ENCODE assay signal across 15 mouse cellular contexts in the genomic region with DNA sequence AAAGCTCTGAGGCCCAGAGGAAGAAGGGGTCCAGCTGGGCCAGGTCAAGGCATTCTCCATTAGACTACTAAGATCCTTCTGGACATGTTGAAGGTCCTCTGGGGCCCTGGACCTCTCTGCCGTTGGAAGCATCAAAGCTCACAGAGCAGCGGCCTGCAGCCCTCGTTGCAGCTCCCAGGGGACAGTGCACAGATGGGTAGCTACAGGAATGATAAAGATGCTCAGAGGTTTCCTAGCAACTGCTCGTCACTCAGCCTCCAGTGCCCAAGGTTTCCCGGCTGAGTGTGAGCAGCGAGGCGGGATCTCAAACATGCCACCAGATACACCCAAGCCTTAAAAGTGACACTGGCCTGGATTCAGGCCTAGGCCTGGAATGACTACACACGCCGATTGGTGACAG. TPM values are rescaled to one million over a fixed set of nuclear protein-coding genes. Genes with fewer than 3 reads are reported as not detected.
DNase-seq lines count a peak whose midpoint lies in the region; ATAC-seq lines count a peak whose summit lies in the region.
"Had no signal": no experiment of that assay in that cellular context is flagged by ENCODE, and none has a peak within 500 bp of the region (broad histone marks: within the 10 kb centered on the region; RNA-seq: fewer than 3 reads in every experiment).

No protein-coding gene starts in this region.

- intact Hi-C loops in left cerebral cortex, postnatal 25 days (cut with DNase I): no loop called here

- peak; percentile 16 for DNase-seq in layer of hippocampus, adult 11-12 months (ENCODE audit: low spot score)
- no peak for DNase-seq in layer of hippocampus, postnatal 10 days (ENCODE audit: low spot score in 2 of 2)
- peak; percentile 53 for DNase-seq in hindbrain, embryonic 11.5 days (ENCODE audit: low spot score)
- peak; percentile 32 to 56 for DNase-seq in left cerebral cortex, postnatal 25 days (ENCODE audit: low spot score in 2 of 2)
- DNase-seq in retina, postnatal 1 day: peak; percentile 32
- no peak for DNase-seq in urinary bladder, postnatal 4 days (ENCODE audit: low spot score in 2 of 2)
- DNase-seq in adipocyte (ENCODE audit: low spot score): no peak
- DNase-seq: cerebellum, adult 9-11 months; gastrocnemius, adult 2 months; thymus, postnatal 4 days had no signal

- no peak overlapping the region for H3K4me2 ChIP-seq in hindbrain, embryonic 11.5 days (replicated peaks; ENCODE audit: low read depth, low read length)
- H3K4me2 ChIP-seq: liver, embryonic 12.5 days had no signal

- H3K27me3 ChIP-seq in hindbrain, embryonic 11.5 days (ENCODE audit: control insufficient read depth, insufficient read depth, low read length): no peaks in the 10 kb centered on the region
- H3K27me3 ChIP-seq: CH12.LX had no signal

- no peaks in the 10 kb centered on the region for H3K36me3 ChIP-seq in hindbrain, embryonic 11.5 days (ENCODE audit: control insufficient read depth, insufficient read depth, low read length)
- H3K36me3 ChIP-seq: liver, embryonic 12.5 days had no signal

- H3K4me1 ChIP-seq in hindbrain, embryonic 11.5 days (replicated peaks; ENCODE audit: control insufficient read depth, insufficient read depth, low read length): no peaks in the 10 kb centered on the region
- H3K4me1 ChIP-seq: liver, embryonic 12.5 days had no signal

- no peak overlapping the region for H3K9ac ChIP-seq in hindbrain, embryonic 11.5 days (ENCODE audit: low read depth, low read length)
- H3K9ac ChIP-seq: liver, embryonic 12.5 days had no signal

- H3K4me3 ChIP-seq in hindbrain, embryonic 11.5 days (ENCODE audit: low read depth, low read length): no peak overlapping the region
- H3K4me3 ChIP-seq: gastrocnemius, adult 2 months; liver, embryonic 12.5 days had no signal

- H3K27ac ChIP-seq in hindbrain, embryonic 11.5 days (ENCODE audit: low read depth, low read length): no peak overlapping the region
- H3K27ac ChIP-seq: gastrocnemius, adult 2 months; liver, embryonic 12.5 days had no signal

- ATAC-seq in hindbrain, embryonic 11.5 days (ENCODE audit: low FRiP score): peak; percentile 53; the same call in 1 of the 2 replicates
- ATAC-seq in megakaryocyte progenitor cell, adult 5-6 weeks (replicated peaks; ENCODE audit: poor library complexity): no peak
- ATAC-seq: intestine, postnatal 0 days; liver, embryonic 12.5 days had no signal

- H3K9me3 ChIP-seq in hindbrain, embryonic 11.5 days (ENCODE audit: control insufficient read depth, low read length): no peaks in the 10 kb centered on the region
- H3K9me3 ChIP-seq: liver, embryonic 12.5 days had no signal

- WGBS in hindbrain, embryonic 11.5 days: 52% methylated on average over 9 of the region's 9 CpGs

RNA-seq across cellular contexts. Expression of a gene that starts 6.7 kb away (rescaled TPM):
- not detected for total RNA-seq in layer of hippocampus, postnatal 10 days (2021)
- polyA plus RNA-seq in hindbrain, embryonic 11.5 days (2014; fragmentation: Nextera tagmentation; extraction: Ambion mirVana): not detected in 2 replicates
- not detected for total RNA-seq in left cerebral cortex, postnatal 25 days (2021)
- 0.57 TPM in 1 of 2 replicates, not detected in the other for total RNA-seq in megakaryocyte progenitor cell, adult 5-6 weeks (2015)
- total RNA-seq in megakaryocyte progenitor cell, adult 5-6 weeks (2017): not detected in 2 replicates
- total RNA-seq: CH12.LX had no signal
- polyA plus RNA-seq: liver, embryonic 12.5 days had no signal

RNA-seq across cellular contexts. Expression of a gene that starts 50.7 kb away (rescaled TPM):
- total RNA-seq in layer of hippocampus, postnatal 10 days (2021): not detected
- not detected in 2 replicates for polyA plus RNA-seq in hindbrain, embryonic 11.5 days (2014; fragmentation: Nextera tagmentation; extraction: Ambion mirVana)
- total RNA-seq in left cerebral cortex, postnatal 25 days (2021): under 1 TPM in 1 of 2 experiments, not detected in 1; 0.23 TPM
- not detected in 2 replicates for total RNA-seq in megakaryocyte progenitor cell, adult 5-6 weeks (2015)
- total RNA-seq in megakaryocyte progenitor cell, adult 5-6 weeks (2017): not detected in 2 replicates
- total RNA-seq: CH12.LX; gastrocnemius, adult 2 months had no signal
- polyA plus RNA-seq: heart, embryonic 14.5 days; liver, embryonic 12.5 days had no signal

Comparison
In these comparisons a context has a peak if more than half of its experiments do, and no peak if none do; other contexts are left out.
1. DNase-seq: peak in layer of hippocampus, adult 11-12 months (single experiment), hindbrain, embryonic 11.5 days (single experiment), left cerebral cortex, postnatal 25 days (2 of 2) and retina, postnatal 1 day (single experiment); none in layer of hippocampus, postnatal 10 days (0 of 2), urinary bladder, postnatal 4 days (0 of 2) and adipocyte (single experiment).